Mouse (Mus musculus) central nervous system, embryonic 14 days (tissue): ENCODE data around the gene Gpm6b. TPM values are rescaled to one million over a fixed set of nuclear protein-coding genes. Genes with fewer than 3 reads are reported as not detected.

Experiments
- polyA plus RNA-seq: library from polyadenylated mRNA; depleted of rRNA; stranded (reverse); fragments of >200 nt; gene quantifications from 2 replicates; pipeline ENCODE4 v1.2.3, GENCODE M21; 2012; rRNA removed

Gpm6b gene
- 158 and 220 TPM in 2 replicates for polyA plus RNA-seq

GRCm38 (mm10) chrX:166238831-166239460 lies at the start of gene Gpm6b:
TSS of gene Gpm6b (plus strand) at chrX:166238911.

Other genes starting within 250 kb of the Gpm6b start
- 15.0 and 16.5 TPM in 2 replicates for gene Gemin8, start 68.5 kb upstream of the Gpm6b start, polyA plus RNA-seq
- 25.3 and 27.7 TPM in 2 replicates for gene Trappc2, start 201.7 kb downstream of the Gpm6b start, polyA plus RNA-seq
- 8.2 TPM in 2 replicates for gene Ofd1, start 201.8 kb downstream of the Gpm6b start, polyA plus RNA-seq
- gene Rab9, start 241.0 kb downstream of the Gpm6b start, polyA plus RNA-seq: 25.5 and 27.8 TPM in 2 replicates